Mouse (Mus musculus): ENCODE measurements around the gene Mb21d2. TPM values are rescaled to one million over a fixed set of nuclear protein-coding genes. Genes with fewer than 3 reads are reported as not detected.

The Mb21d2 gene
- polyA plus RNA-seq, 1 experiment: 35.5 TPM

DNA sequence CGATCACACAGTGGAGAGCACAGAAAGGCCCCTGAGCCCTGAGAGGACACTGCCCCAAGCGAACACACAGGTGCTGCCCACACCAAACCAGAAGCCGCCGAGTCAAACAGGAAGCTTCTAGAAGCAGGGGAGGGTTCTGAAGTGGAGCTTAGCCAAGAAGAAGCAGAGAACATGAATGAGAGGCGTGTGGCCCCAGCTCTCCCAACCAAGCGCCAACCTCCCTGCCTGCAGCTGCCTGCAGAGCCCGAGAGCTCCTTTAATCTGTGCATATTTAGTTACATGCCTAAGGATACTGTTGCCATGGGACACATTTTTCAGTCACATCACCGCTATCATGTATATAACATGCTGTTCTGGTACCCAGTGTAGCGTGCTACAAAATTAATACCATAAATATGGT is 58.6 kb downstream of the Mb21d2 start:
- Histone ChIP-seq H3K4me1 (ENCODE audit: control insufficient read depth, insufficient read depth, low read length) (peaks cover 6% of the 10 kb centered on the region; the same call in 1 of the 2 replicates), H3K27ac (ENCODE audit: insufficient read depth, low read length) (no peak overlapping the region), H3K4me3 (ENCODE audit: insufficient read depth, low read length) (no peak overlapping the region)
- TF ChIP-seq CTCF (IDR thresholded peaks at IDR 0.05; ENCODE audit: extremely low read depth, insufficient read depth, low read length) (no peak), POLR2A (IDR thresholded peaks at IDR 0.05; ENCODE audit: extremely low read depth, insufficient read depth, low read length) (no peak)

DNA sequence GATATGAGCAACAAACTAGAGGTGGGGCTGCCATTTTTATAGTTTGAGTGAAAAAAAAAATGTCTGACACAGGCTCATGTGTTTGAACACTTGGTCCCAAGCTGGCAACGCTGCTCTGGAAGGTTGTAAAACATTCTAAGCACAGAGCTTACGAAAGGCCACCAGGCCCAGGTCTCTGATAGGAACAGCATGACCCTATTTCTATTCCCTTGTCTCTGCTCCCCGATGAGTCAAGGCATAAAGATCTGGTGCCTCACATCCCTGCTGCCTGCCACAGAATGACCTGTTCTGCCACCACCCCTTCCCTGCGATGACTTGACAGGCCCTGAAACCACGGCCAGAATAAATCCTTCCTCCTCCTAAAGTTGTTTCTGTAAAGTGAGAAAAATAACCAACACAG is 59.0 kb downstream of the Mb21d2 start:
- TF ChIP-seq CTCF (IDR thresholded peaks at IDR 0.05; ENCODE audit: extremely low read depth, insufficient read depth, low read length) (no peak), POLR2A (IDR thresholded peaks at IDR 0.05; ENCODE audit: extremely low read depth, insufficient read depth, low read length) (no peak)
- no peak overlapping the region for H3K27ac ChIP-seq (ENCODE audit: insufficient read depth, low read length)
- no peak overlapping the region for H3K4me3 ChIP-seq (ENCODE audit: insufficient read depth, low read length)
- H3K4me1 ChIP-seq (ENCODE audit: control insufficient read depth, insufficient read depth, low read length): peaks cover 6% of the 10 kb centered on the region; the same call in 1 of the 2 replicates

DNA sequence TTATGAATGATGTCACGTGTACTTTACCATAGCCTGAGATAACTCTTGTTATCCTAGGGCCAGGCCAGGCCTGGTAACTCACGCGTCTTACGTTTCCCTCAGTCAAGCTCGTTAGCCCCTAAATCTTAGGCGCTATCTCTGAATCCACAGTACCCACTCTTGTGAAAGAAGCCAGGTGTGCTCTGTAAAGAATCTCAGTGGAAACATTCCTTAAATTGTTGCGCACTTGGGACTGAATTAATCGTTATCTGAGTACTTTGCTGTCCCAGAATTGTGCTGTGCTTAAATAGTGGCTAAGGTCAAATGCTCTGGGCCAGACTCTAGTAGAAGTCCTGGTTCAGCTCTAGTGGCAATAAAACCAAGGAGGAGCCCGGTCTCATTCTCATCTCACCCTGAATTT is 60.6 kb downstream of the Mb21d2 start:
- Histone ChIP-seq H3K4me3 (ENCODE audit: insufficient read depth, low read length) (no peak overlapping the region), H3K4me1 (ENCODE audit: control insufficient read depth, insufficient read depth, low read length) (peaks cover 6% of the 10 kb centered on the region; the same call in 1 of the 2 replicates)
- TF ChIP-seq CTCF (IDR thresholded peaks at IDR 0.05; ENCODE audit: extremely low read depth, insufficient read depth, low read length) (no peak), POLR2A (IDR thresholded peaks at IDR 0.05; ENCODE audit: extremely low read depth, insufficient read depth, low read length) (no peak)

DNA sequence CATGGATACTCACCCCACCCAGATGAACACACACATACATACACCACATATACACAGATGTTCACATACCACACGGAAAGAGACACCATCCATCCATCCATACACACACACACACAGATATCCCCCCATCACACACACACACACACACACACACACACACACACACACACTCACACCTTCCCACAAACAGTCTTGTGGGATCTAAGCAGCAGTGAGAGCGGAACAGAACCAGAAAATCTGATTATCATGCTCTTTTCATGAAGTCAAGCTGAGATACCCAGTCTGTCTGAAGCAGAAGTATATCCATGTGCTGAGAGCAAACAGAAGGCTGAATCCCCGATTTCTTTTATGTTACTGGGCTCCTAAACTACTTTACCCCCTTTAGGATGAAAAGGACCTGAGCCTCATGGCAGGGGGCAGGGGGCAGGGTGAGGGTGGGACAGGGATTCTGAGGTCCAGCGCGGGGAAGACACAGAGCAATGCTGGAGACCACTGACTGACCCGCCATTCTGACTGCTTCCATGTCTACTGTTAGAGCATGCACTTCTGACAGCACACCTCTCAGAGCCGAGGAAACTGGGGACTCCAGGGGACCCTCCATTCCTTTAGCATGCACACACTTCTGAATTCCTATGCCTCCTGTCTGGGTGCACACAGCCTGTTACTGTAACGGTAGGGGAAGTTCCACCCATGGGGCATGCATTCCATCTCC is 62.7 kb downstream of the Mb21d2 start:
- Histone ChIP-seq H3K4me1 (ENCODE audit: control insufficient read depth, insufficient read depth, low read length) (peaks cover 4% of the 10 kb centered on the region; the same call in 1 of the 2 replicates), H3K4me3 (ENCODE audit: insufficient read depth, low read length) (no peak overlapping the region), H3K27ac (ENCODE audit: insufficient read depth, low read length) (no peak overlapping the region)
- TF ChIP-seq POLR2A (IDR thresholded peaks at IDR 0.05; ENCODE audit: extremely low read depth, insufficient read depth, low read length) (no peak), CTCF (IDR thresholded peaks at IDR 0.05; ENCODE audit: extremely low read depth, insufficient read depth, low read length) (no peak)

More for the DNA sequence above, 60.6 kb downstream of the Mb21d2 start:
- H3K27ac ChIP-seq (ENCODE audit: insufficient read depth, low read length): no peak overlapping the region

DNA sequence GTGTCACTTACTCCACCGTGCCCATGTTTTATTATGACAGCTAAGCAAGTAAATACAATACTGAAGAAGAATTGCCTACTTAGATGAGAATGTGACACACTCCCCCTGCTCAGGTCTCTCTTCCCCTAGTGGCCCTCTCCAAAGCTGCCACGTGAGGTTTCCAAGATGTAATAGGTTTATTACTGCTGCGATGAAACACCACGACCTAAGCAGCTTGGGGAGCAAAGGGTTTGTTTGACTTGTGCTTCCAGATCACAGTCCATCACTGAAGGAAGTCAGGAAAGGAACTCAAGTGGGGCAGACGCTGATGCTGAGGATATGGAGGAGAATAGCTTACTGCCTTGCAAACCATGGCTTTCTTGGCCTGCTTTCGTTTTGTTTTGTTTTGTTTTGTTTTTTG is 65.9 kb downstream of the Mb21d2 start:
- Histone ChIP-seq H3K4me3 (ENCODE audit: insufficient read depth, low read length) (no peak overlapping the region), H3K27ac (ENCODE audit: insufficient read depth, low read length) (no peak overlapping the region), H3K4me1 (ENCODE audit: control insufficient read depth, insufficient read depth, low read length) (peaks cover 3% of the 10 kb centered on the region; the same call in 1 of the 2 replicates)
- TF ChIP-seq POLR2A (IDR thresholded peaks at IDR 0.05; ENCODE audit: extremely low read depth, insufficient read depth, low read length) (no peak), CTCF (IDR thresholded peaks at IDR 0.05; ENCODE audit: extremely low read depth, insufficient read depth, low read length) (no peak)

DNA sequence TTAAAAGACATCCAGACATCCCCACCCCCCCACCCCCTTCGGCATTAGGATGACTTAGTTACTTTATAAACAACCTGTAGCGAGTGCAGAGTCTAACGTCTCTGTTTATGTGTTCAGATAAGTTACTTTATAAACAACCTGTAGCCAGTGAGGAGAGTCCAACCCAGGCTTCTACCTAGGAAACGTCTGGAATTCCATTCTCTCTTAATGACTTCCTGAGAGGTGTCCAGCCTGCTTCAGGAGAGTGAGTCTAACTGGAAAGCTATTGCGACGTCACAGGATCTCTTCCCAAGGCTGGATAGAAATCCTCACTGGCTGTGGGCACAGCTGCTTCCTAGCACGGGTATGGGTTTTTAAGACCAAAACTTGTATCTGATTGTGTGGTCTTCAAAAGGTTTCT is 67.4 kb downstream of the Mb21d2 start:
- TF ChIP-seq CTCF (IDR thresholded peaks at IDR 0.05; ENCODE audit: extremely low read depth, insufficient read depth, low read length) (no peak), POLR2A (IDR thresholded peaks at IDR 0.05; ENCODE audit: extremely low read depth, insufficient read depth, low read length) (no peak)
- peaks cover 7% of the 10 kb centered on the region for H3K4me1 ChIP-seq (ENCODE audit: control insufficient read depth, insufficient read depth, low read length)
- no peak overlapping the region for H3K4me3 ChIP-seq (ENCODE audit: insufficient read depth, low read length)
- no peak overlapping the region for H3K27ac ChIP-seq (ENCODE audit: insufficient read depth, low read length)

DNA sequence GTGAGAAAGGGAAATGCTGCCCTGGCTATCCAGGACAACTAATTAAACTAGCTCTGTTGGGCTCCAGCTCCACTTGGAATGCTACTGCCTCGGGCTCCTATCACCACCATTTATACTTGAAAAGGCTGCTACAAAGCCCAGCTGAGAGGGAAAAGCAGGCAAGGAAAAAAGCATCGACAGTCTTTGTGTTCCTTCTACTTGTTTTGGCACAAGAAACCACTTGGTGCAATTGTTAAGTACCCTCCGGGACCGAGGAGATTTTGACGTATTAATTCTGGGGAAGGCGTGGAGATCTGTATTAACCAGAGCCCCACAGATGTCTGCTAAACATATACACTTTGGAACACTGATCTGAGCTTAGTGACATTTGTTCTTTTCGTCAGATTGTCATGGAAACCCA is 69.8 kb downstream of the Mb21d2 start:
- TF ChIP-seq CTCF (IDR thresholded peaks at IDR 0.05; ENCODE audit: extremely low read depth, insufficient read depth, low read length) (no peak), POLR2A (IDR thresholded peaks at IDR 0.05; ENCODE audit: extremely low read depth, insufficient read depth, low read length) (no peak)
- no peak overlapping the region for H3K4me3 ChIP-seq (ENCODE audit: insufficient read depth, low read length)
- peaks cover 7% of the 10 kb centered on the region for H3K4me1 ChIP-seq (ENCODE audit: control insufficient read depth, insufficient read depth, low read length)
- H3K27ac ChIP-seq (ENCODE audit: insufficient read depth, low read length): no peak overlapping the region

DNA sequence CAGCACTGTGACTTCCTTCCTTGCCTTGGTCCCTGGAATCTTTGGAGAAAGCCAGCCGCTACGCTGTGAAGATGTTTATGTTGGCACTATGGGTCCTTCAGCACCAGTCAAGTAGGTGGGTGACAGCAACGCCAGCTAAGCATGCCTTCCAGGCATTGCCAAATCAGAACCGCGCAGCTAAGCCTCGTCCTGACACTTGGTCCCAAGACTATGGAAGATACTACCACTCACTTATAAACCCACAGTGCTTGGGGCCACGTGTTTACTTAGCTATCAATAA is 70.5 kb downstream of the Mb21d2 start:
- H3K4me1 ChIP-seq (ENCODE audit: control insufficient read depth, insufficient read depth, low read length): peaks cover 7% of the 10 kb centered on the region
- no peak overlapping the region for H3K4me3 ChIP-seq (ENCODE audit: insufficient read depth, low read length)
- TF ChIP-seq CTCF (IDR thresholded peaks at IDR 0.05; ENCODE audit: extremely low read depth, insufficient read depth, low read length): no peak
- no peak for TF ChIP-seq POLR2A (IDR thresholded peaks at IDR 0.05; ENCODE audit: extremely low read depth, insufficient read depth, low read length)
- H3K27ac ChIP-seq (ENCODE audit: insufficient read depth, low read length): no peak overlapping the region

DNA sequence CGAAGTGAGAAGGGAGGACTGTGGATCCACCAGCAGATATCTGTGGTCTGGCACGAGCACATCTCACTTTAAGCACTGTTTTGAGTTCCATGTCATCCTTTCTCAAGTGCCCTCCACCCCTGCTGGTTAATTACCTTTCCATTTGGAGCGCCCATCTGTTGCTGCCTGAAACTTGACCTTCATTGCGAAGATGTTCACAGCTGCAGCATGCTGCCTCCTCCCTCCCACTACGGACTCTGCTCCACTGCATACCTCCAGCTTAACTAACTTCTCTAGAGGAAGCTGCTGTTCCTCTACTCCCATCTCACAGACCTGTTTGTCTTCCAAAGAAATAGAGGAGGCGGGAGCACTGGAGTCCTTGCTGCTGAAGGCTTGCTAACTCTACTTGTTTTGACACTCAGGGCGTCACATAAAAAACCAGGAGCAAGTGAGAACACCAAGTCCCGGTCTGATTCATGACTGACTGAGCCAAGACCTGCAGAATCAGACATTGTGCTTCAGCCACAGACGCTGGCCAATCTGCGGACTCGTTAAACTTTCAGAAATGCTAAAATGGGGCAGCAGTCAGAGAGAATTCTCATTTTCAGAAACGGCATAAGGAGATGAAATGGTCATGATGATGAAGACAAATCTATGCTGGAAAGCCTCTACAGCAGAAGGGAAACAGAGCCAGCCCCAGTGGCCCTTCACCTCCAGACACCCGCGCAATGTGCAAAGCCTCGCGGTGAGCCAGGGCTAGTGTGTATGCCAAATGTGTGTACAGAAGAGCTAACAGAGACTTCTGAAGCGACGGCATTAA is 71.1 kb downstream of the Mb21d2 start:
- no peak overlapping the region for H3K27ac ChIP-seq (ENCODE audit: insufficient read depth, low read length)
- H3K4me1 ChIP-seq (ENCODE audit: control insufficient read depth, insufficient read depth, low read length): peaks cover 7% of the 10 kb centered on the region
- H3K4me3 ChIP-seq (ENCODE audit: insufficient read depth, low read length): no peak overlapping the region
- TF ChIP-seq POLR2A (IDR thresholded peaks at IDR 0.05; ENCODE audit: extremely low read depth, insufficient read depth, low read length) (no peak), CTCF (IDR thresholded peaks at IDR 0.05; ENCODE audit: extremely low read depth, insufficient read depth, low read length) (no peak)

DNA sequence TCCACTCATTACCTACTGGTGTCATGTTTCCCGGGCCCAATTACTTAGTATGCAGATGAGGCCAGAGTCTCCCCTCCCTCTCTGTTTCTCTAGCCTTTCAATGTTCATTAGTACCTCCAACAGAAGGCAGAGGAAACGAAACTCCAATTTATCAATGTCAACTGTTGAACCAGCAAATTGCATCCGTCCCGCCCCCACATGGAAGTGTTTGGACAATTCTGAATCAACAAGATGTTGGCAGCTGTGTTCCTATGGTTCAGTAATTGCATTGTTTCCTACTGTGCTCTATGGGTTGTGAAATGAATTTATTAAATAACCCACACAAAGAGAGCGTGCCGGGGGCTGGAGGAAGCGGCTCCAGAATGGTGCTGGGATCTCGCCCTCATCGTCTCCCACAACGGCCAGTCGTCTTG is 78.1 kb downstream of the Mb21d2 start:
- Histone ChIP-seq H3K4me1 (ENCODE audit: control insufficient read depth, insufficient read depth, low read length) (peaks cover 4% of the 10 kb centered on the region; the same call in 1 of the 2 replicates), H3K4me3 (ENCODE audit: insufficient read depth, low read length) (no peak overlapping the region), H3K27ac (ENCODE audit: insufficient read depth, low read length) (no peak overlapping the region)
- TF ChIP-seq POLR2A (IDR thresholded peaks at IDR 0.05; ENCODE audit: extremely low read depth, insufficient read depth, low read length): no peak
- no peak for TF ChIP-seq CTCF (IDR thresholded peaks at IDR 0.05; ENCODE audit: extremely low read depth, insufficient read depth, low read length)

Measured in cortical plate, adult 2 months (tissue).